Mouse (Mus musculus) lung, adult 2 months (tissue): ENCODE data around the gene Serping1.

ENCODE experiments used
- CTCF ChIP-seq: fragments of 200-500 bp; IDR thresholded peaks from 2 replicates; pipeline ENCODE4 v1.5.1; 2011; ENCODE audit warnings: mild to moderate bottlenecking, low read length, control low read depth; ENCODE audit not compliant: insufficient read depth
- POLR2A ChIP-seq: fragments of 200-500 bp; IDR thresholded peaks from 2 replicates; pipeline ENCODE4 v1.6.1; 2011; ENCODE audit warnings: low read depth, mild to moderate bottlenecking, control low read depth, low read length, borderline replicate concordance; ENCODE audit errors: extremely low read depth

DNA sequence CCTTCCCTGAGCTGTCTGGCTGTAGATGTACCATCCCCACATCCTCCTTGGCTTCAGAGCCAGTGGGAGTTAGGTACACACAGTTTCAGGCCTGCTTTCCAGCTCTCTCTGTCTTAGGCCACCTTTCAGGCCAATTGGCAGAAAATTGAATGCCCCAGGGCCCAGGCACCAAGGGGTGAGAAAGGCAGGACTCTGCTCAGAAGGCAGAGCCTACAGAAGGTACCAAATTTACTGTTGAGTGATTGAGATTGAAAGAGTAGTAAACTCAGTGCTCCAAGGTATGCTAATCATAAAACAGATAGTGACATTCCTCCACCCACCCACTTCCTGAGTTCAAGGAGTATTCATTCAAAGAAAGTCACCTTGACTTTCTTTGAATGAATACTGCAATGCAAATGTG, 34.1 kb upstream of the Serping1 start:
- TF ChIP-seq CTCF (no peak), POLR2A (no peak)
